Mouse (Mus musculus): ENCODE measurements around the gene Gm44790. TPM values are rescaled to one million over a fixed set of nuclear protein-coding genes. Genes with fewer than 3 reads are reported as not detected.

The Gm44790 gene
- polyA plus RNA-seq, 1 experiment from 2014 or later = 0.95 TPM

- H3K4me3 ChIP-seq (ENCODE audit: low read depth, low read length) = no peak overlapping the region
- 90% methylated on average over 3 of the region's 3 CpGs for WGBS
- no peak overlapping the region for H3K27ac ChIP-seq (replicated peaks; ENCODE audit: low read depth, low read length)
- H3K4me1 ChIP-seq (ENCODE audit: control insufficient read depth, insufficient read depth, low read length) = no peaks in the 10 kb centered on the region
- no peaks in the 10 kb centered on the region for H3K27me3 ChIP-seq (ENCODE audit: control insufficient read depth, insufficient read depth, low read length)
- H3K9me3 ChIP-seq (ENCODE audit: control insufficient read depth, low read length) = no peaks in the 10 kb centered on the region
- peaks cover 20% of the 10 kb centered on the region; the same call in 1 of the 2 replicates for H3K36me3 ChIP-seq (ENCODE audit: control insufficient read depth, insufficient read depth, low read length)
- no peak overlapping the region for H3K4me2 ChIP-seq (ENCODE audit: low read depth, severe bottlenecking)
- DNase-seq (ENCODE audit: low spot score) = no peak
- no peak overlapping the region for H3K9ac ChIP-seq (ENCODE audit: low read length)
- no peak for ATAC-seq (ENCODE audit: insufficient number of reproducible peaks, low FRiP score, low TSS enrichment, low read depth)
Observed at GRCm38 (mm10) chr6:86419239-86419638, 7.2 kb upstream of the Gm44790 start.

GRCm38 (mm10) chr6:86420491-86420890 is 6.0 kb upstream of the Gm44790 start:
- no peak for DNase-seq (ENCODE audit: low spot score)

GRCm38 (mm10) chr6:86431531-86431930 is 5.1 kb downstream of the Gm44790 start:
- no peak for ATAC-seq (ENCODE audit: insufficient number of reproducible peaks, low FRiP score, low TSS enrichment, low read depth)
- Histone ChIP-seq H3K4me2 (ENCODE audit: low read depth, severe bottlenecking) (no peak overlapping the region), H3K4me1 (ENCODE audit: control insufficient read depth, insufficient read depth, low read length) (no peaks in the 10 kb centered on the region), H3K27me3 (ENCODE audit: control insufficient read depth, insufficient read depth, low read length) (no peaks in the 10 kb centered on the region), H3K36me3 (ENCODE audit: control insufficient read depth, insufficient read depth, low read length) (peaks cover 16% of the 10 kb centered on the region), H3K27ac (replicated peaks; ENCODE audit: low read depth, low read length) (no peak overlapping the region), H3K9ac (ENCODE audit: low read length) (no peak overlapping the region), H3K4me3 (ENCODE audit: low read depth, low read length) (no peak overlapping the region), H3K9me3 (ENCODE audit: control insufficient read depth, low read length) (no peaks in the 10 kb centered on the region)
- 98% methylated on average over 3 of the region's 3 CpGs for WGBS
- DNase-seq (ENCODE audit: low spot score) = no peak

More at GRCm38 (mm10) chr6:86420491-86420890, 6.0 kb upstream of the Gm44790 start:
- H3K4me1 ChIP-seq (ENCODE audit: control insufficient read depth, insufficient read depth, low read length) = no peaks in the 10 kb centered on the region
- no peak overlapping the region for H3K27ac ChIP-seq (replicated peaks; ENCODE audit: low read depth, low read length)
- H3K9ac ChIP-seq (ENCODE audit: low read length) = no peak overlapping the region
- H3K36me3 ChIP-seq (ENCODE audit: control insufficient read depth, insufficient read depth, low read length) = peaks cover 25% of the 10 kb centered on the region; the same call in 1 of the 2 replicates
- 79% methylated on average over 6 of the region's 6 CpGs for WGBS
- no peaks in the 10 kb centered on the region for H3K27me3 ChIP-seq (ENCODE audit: control insufficient read depth, insufficient read depth, low read length)
- no peak overlapping the region for H3K4me2 ChIP-seq (ENCODE audit: low read depth, severe bottlenecking)
- no peaks in the 10 kb centered on the region for H3K9me3 ChIP-seq (ENCODE audit: control insufficient read depth, low read length)
- ATAC-seq (ENCODE audit: insufficient number of reproducible peaks, low FRiP score, low TSS enrichment, low read depth) = no peak
- no peak overlapping the region for H3K4me3 ChIP-seq (ENCODE audit: low read depth, low read length)

- DNase-seq (ENCODE audit: low spot score) (no peak), ATAC-seq (ENCODE audit: insufficient number of reproducible peaks, low FRiP score, low TSS enrichment, low read depth) (no peak)
- H3K27me3 ChIP-seq (ENCODE audit: control insufficient read depth, insufficient read depth, low read length) = no peaks in the 10 kb centered on the region
- no peak overlapping the region for H3K4me2 ChIP-seq (ENCODE audit: low read depth, severe bottlenecking)
- H3K9ac ChIP-seq (ENCODE audit: low read length) = no peak overlapping the region
- no peaks in the 10 kb centered on the region for H3K9me3 ChIP-seq (ENCODE audit: control insufficient read depth, low read length)
- peaks cover 10% of the 10 kb centered on the region; the same call in 1 of the 2 replicates for H3K36me3 ChIP-seq (ENCODE audit: control insufficient read depth, insufficient read depth, low read length)
- no peak overlapping the region for H3K4me3 ChIP-seq (ENCODE audit: low read depth, low read length)
- H3K4me1 ChIP-seq (ENCODE audit: control insufficient read depth, insufficient read depth, low read length) = no peaks in the 10 kb centered on the region
- WGBS = 98% methylated on average over 1 of the region's 1 CpGs
- H3K27ac ChIP-seq (replicated peaks; ENCODE audit: low read depth, low read length) = no peak overlapping the region
Observed at GRCm38 (mm10) chr6:86433696-86434095, 7.2 kb downstream of the Gm44790 start.

- H3K27me3 ChIP-seq (ENCODE audit: control insufficient read depth, insufficient read depth, low read length) = no peaks in the 10 kb centered on the region
- peak overlapping the region; percentile 53 for H3K4me3 ChIP-seq (ENCODE audit: low read depth, low read length)
- peak overlapping the region; percentile 58 for H3K4me2 ChIP-seq (ENCODE audit: low read depth, severe bottlenecking)
- peak; percentile 53; the same call in 1 of the 2 replicates for ATAC-seq (ENCODE audit: insufficient number of reproducible peaks, low FRiP score, low TSS enrichment, low read depth)
- H3K4me1 ChIP-seq (ENCODE audit: control insufficient read depth, insufficient read depth, low read length) = 0 out of 2 replicates have a peak, but pooled peaks cover 3% of the 10 kb centered on the region
- H3K9ac ChIP-seq (ENCODE audit: low read length) = peak overlapping the region; percentile 56
- DNase-seq (ENCODE audit: low spot score) = peak; percentile 74
- peaks cover 3% of the 10 kb centered on the region; the same call in 1 of the 2 replicates for H3K36me3 ChIP-seq (ENCODE audit: control insufficient read depth, insufficient read depth, low read length)
- H3K9me3 ChIP-seq (ENCODE audit: control insufficient read depth, low read length) = no peaks in the 10 kb centered on the region
- WGBS = 2% methylated on average over 14 of the region's 14 CpGs
- peak overlapping the region; percentile 53 for H3K27ac ChIP-seq (replicated peaks; ENCODE audit: low read depth, low read length)
Observed at GRCm38 (mm10) chr6:86437711-86438110, 11.3 kb downstream of the Gm44790 start.

GRCm38 (mm10) chr6:86438272-86439118 is 12.0 kb downstream of the Gm44790 start, which contains the start of gene C87436:
Gene C87436, plus strand, starts transcription at chr6:86438374.
- H3K27ac ChIP-seq (replicated peaks; ENCODE audit: low read depth, low read length) = peak within 1 kb of the TSS; percentile 71
- H3K9me3 ChIP-seq (ENCODE audit: control insufficient read depth, low read length) = no peaks in the 10 kb centered on the region
- DNase-seq (ENCODE audit: low spot score) (peak; percentile 95), ATAC-seq (ENCODE audit: insufficient number of reproducible peaks, low FRiP score, low TSS enrichment, low read depth) (peak; percentile 93)
- peak within 1 kb of the TSS; percentile 53 for H3K4me3 ChIP-seq (ENCODE audit: low read depth, low read length)
- H3K9ac ChIP-seq (ENCODE audit: low read length) = peak within 1 kb of the TSS; percentile 56
- H3K4me1 ChIP-seq (ENCODE audit: control insufficient read depth, insufficient read depth, low read length) = 0 out of 2 replicates have a peak, but pooled peaks cover 3% of the 10 kb centered on the region
- peak within 1 kb of the TSS; percentile 77 for H3K4me2 ChIP-seq (ENCODE audit: low read depth, severe bottlenecking)
- under 1% methylated on average over 59 of the region's 59 CpGs for WGBS
- H3K36me3 ChIP-seq (ENCODE audit: control insufficient read depth, insufficient read depth, low read length) = peaks cover 3% of the 10 kb centered on the region; the same call in 1 of the 2 replicates
- no peaks in the 10 kb centered on the region for H3K27me3 ChIP-seq (ENCODE audit: control insufficient read depth, insufficient read depth, low read length)

GRCm38 (mm10) chr6:86439119-86439496 is 12.7 kb downstream of the Gm44790 start:
- Histone ChIP-seq H3K4me1 (ENCODE audit: control insufficient read depth, insufficient read depth, low read length) (0 out of 2 replicates have a peak, but pooled peaks cover 3% of the 10 kb centered on the region), H3K27ac (replicated peaks; ENCODE audit: low read depth, low read length) (peak overlapping the region; percentile 71; the same call in 1 of the 2 replicates), H3K9me3 (ENCODE audit: control insufficient read depth, low read length) (no peaks in the 10 kb centered on the region), H3K4me2 (ENCODE audit: low read depth, severe bottlenecking) (peak overlapping the region; percentile 77), H3K9ac (ENCODE audit: low read length) (peak overlapping the region; percentile 56), H3K4me3 (ENCODE audit: low read depth, low read length) (peak overlapping the region; percentile 53), H3K27me3 (ENCODE audit: control insufficient read depth, insufficient read depth, low read length) (no peaks in the 10 kb centered on the region), H3K36me3 (ENCODE audit: control insufficient read depth, insufficient read depth, low read length) (peaks cover 7% of the 10 kb centered on the region; the same call in 1 of the 2 replicates)
- DNase-seq (ENCODE audit: low spot score) (no peak), ATAC-seq (ENCODE audit: insufficient number of reproducible peaks, low FRiP score, low TSS enrichment, low read depth) (no peak)
- 6% methylated on average over 13 of the region's 13 CpGs for WGBS

GRCm38 (mm10) chr6:86439531-86439930 is 13.1 kb downstream of the Gm44790 start:
- Histone ChIP-seq H3K27ac (replicated peaks; ENCODE audit: low read depth, low read length) (no peak overlapping the region), H3K36me3 (ENCODE audit: control insufficient read depth, insufficient read depth, low read length) (peaks cover 7% of the 10 kb centered on the region; the same call in 1 of the 2 replicates), H3K4me1 (ENCODE audit: control insufficient read depth, insufficient read depth, low read length) (0 out of 2 replicates have a peak, but pooled peaks cover 3% of the 10 kb centered on the region), H3K9me3 (ENCODE audit: control insufficient read depth, low read length) (no peaks in the 10 kb centered on the region), H3K9ac (ENCODE audit: low read length) (peak overlapping the region; percentile 30; the same call in 1 of the 2 replicates), H3K27me3 (ENCODE audit: control insufficient read depth, insufficient read depth, low read length) (no peaks in the 10 kb centered on the region), H3K4me3 (ENCODE audit: low read depth, low read length) (peak overlapping the region; percentile 53), H3K4me2 (ENCODE audit: low read depth, severe bottlenecking) (peak overlapping the region; percentile 77)
- whole genome bisulfite sequencing = 95% methylated on average over 1 of the region's 1 CpGs
- ATAC-seq (ENCODE audit: insufficient number of reproducible peaks, low FRiP score, low TSS enrichment, low read depth) (no peak), DNase-seq (ENCODE audit: low spot score) (no peak)

Measured in limb, embryonic 11.5 days (tissue).